ENCODE assay signal across 9 mouse cellular contexts in the genomic region with DNA sequence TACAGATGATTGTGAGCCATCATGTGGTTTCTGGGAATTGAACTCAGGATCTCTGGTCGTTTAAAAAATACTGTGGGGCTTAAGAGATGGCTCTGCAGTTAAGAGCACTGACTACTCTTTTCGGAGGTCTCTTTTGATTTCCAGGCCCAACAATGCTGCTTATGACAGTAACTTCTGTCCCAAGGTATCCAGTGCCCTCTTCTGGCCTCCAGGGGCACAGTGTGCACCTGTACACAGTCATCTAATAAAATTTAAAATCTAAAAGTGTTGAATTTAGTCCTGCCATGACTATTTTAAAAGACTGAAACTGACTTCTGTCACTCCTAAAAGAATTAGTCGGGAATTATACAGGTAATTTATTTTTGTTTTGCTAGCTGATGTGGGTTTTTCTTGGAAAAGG. TPM values are rescaled to one million over a fixed set of nuclear protein-coding genes. Genes with fewer than 3 reads are reported as not detected.
DNase-seq lines count a peak whose midpoint lies in the region; ATAC-seq lines count a peak whose summit lies in the region.
"Had no signal": no experiment of that assay in that cellular context is flagged by ENCODE, and none has a peak within 500 bp of the region (broad histone marks: within the 10 kb centered on the region; RNA-seq: fewer than 3 reads in every experiment).

No protein-coding gene starts in this region.

- no peak overlapping the region for H3K9ac ChIP-seq in heart, embryonic 15.5 days
- H3K9ac ChIP-seq in liver, embryonic 16.5 days (ENCODE audit: low read depth, low read length), result no peak overlapping the region

- peak overlapping the region; percentile 83 for H3K4me2 ChIP-seq in heart, embryonic 15.5 days
- peak overlapping the region; percentile 87 for H3K4me2 ChIP-seq in liver, embryonic 16.5 days (ENCODE audit: low read depth, low read length)

- H3K4me1 ChIP-seq in heart, embryonic 15.5 days (replicated peaks), result peaks cover 6% of the 10 kb centered on the region; the same call in 1 of the 2 replicates
- H3K4me1 ChIP-seq in liver, embryonic 16.5 days (ENCODE audit: control insufficient read depth, low read depth, low read length), result peaks cover 4% of the 10 kb centered on the region

- ATAC-seq in heart, embryonic 15.5 days (replicated peaks; ENCODE audit: insufficient number of reproducible peaks, insufficient read depth, low FRiP score, low read depth), result no peak
- no peak for ATAC-seq in liver, embryonic 16.5 days (ENCODE audit: low read depth)
- ATAC-seq in monocyte, adult 5-6 weeks (replicated peaks; ENCODE audit: insufficient number of reproducible peaks, low FRiP score, low TSS enrichment, poor library complexity, severe bottlenecking), result no peak
- ATAC-seq in granulocyte monocyte progenitor cell, adult 5-6 weeks (replicated peaks; ENCODE audit: poor library complexity, severe bottlenecking), result no peak

- H3K27me3 ChIP-seq in heart, embryonic 15.5 days, result no peaks in the 10 kb centered on the region
- H3K27me3 ChIP-seq in liver, embryonic 16.5 days (ENCODE audit: control insufficient read depth, insufficient read depth, low read depth, low read length), result no peaks in the 10 kb centered on the region

- WGBS in heart, embryonic 15.5 days, result 46% methylated on average over 3 of the region's 3 CpGs
- WGBS in liver, embryonic 16.5 days (ENCODE audit: insufficient replicate concordance), result 38% methylated on average over 3 of the region's 3 CpGs

- H3K36me3 ChIP-seq in heart, embryonic 15.5 days, result no peaks in the 10 kb centered on the region
- H3K36me3 ChIP-seq in liver, embryonic 16.5 days (ENCODE audit: control insufficient read depth, insufficient read depth), result no peaks in the 10 kb centered on the region

- H3K27ac ChIP-seq in heart, embryonic 15.5 days, result no peak overlapping the region
- no peak overlapping the region for H3K27ac ChIP-seq in liver, embryonic 16.5 days (ENCODE audit: low read length)

- no peaks in the 10 kb centered on the region for H3K9me3 ChIP-seq in heart, embryonic 15.5 days (replicated peaks)
- H3K9me3 ChIP-seq in liver, embryonic 16.5 days (replicated peaks; ENCODE audit: control insufficient read depth, low read length), result no peaks in the 10 kb centered on the region

- no peak for DNase-seq in heart, postnatal 14 days
- DNase-seq in A20 (ENCODE audit: low read depth, low spot score), result peak; percentile 61
- DNase-seq in brain, adult 2 months (ENCODE audit: low read depth, low spot score), result peak; percentile 25
- DNase-seq in gastrocnemius, postnatal 14 days, result no peak

- intact Hi-C loops in heart, postnatal 14 days (cut with DNase I), result loop anchor here (10.0 kb wide), 1 partner anchor 371 kb away; no protein-coding TSS in a partner anchor
- intact Hi-C loops in gastrocnemius, postnatal 14 days (cut with DNase I; ENCODE audit: low total_unique reads), result no loop called here

- peak overlapping the region; percentile 66; the same call in 1 of the 2 replicates for H3K4me3 ChIP-seq in heart, embryonic 15.5 days
- H3K4me3 ChIP-seq in liver, embryonic 16.5 days (ENCODE audit: low read depth, low read length), result peak overlapping the region; percentile 87

RNA-seq across cellular contexts. Expression of gene Ccdc28a, which starts 0.9 kb away (rescaled TPM):
- polyA plus RNA-seq in heart, embryonic 15.5 days (2015; fragmentation: Nextera tagmentation; extraction: Ambion mirVana), result 7.9 and 9.7 TPM in 2 replicates
- 10 to 100 TPM; 10.1 to 10.3 TPM for total RNA-seq in heart, postnatal 14 days (2021)
- polyA plus RNA-seq in liver, embryonic 16.5 days (2015; fragmentation: Nextera tagmentation; extraction: Ambion mirVana), result 5.9 and 7.6 TPM in 2 replicates
- total RNA-seq in monocyte, adult 5-6 weeks (2017), result 10.0 to 14.3 TPM (median 11.8 TPM) in 3 replicates
- total RNA-seq in gastrocnemius, postnatal 14 days (2021), result 1 to 10 TPM; 4.5 to 7.0 TPM
- 9.1 and 22.1 TPM in 2 replicates for total RNA-seq in granulocyte monocyte progenitor cell, adult 5-6 weeks (2014; fragmentation: Nextera tagmentation)
- 4.7 and 6.7 TPM in 2 replicates for total RNA-seq in granulocyte monocyte progenitor cell, adult 5-6 weeks (2017)

RNA-seq across cellular contexts. Expression of gene Ect2l, which starts 23.2 kb away (rescaled TPM):
- polyA plus RNA-seq in heart, embryonic 15.5 days (2015; fragmentation: Nextera tagmentation; extraction: Ambion mirVana), result 0.21 and 0.58 TPM in 2 replicates
- total RNA-seq in heart, postnatal 14 days (2021), result under 1 TPM in 1 of 2 experiments, not detected in 1; 0.19 TPM
- polyA plus RNA-seq in liver, embryonic 16.5 days (2015; fragmentation: Nextera tagmentation; extraction: Ambion mirVana), result not detected in 2 replicates
- total RNA-seq in monocyte, adult 5-6 weeks (2017), result not detected in 3 replicates
- total RNA-seq in gastrocnemius, postnatal 14 days (2021), result under 1 TPM in 1 of 2 experiments, not detected in 1; 0.23 TPM
- not detected in 2 replicates for total RNA-seq in granulocyte monocyte progenitor cell, adult 5-6 weeks (2014; fragmentation: Nextera tagmentation)
- not detected in 2 replicates for total RNA-seq in granulocyte monocyte progenitor cell, adult 5-6 weeks (2017)
- polyA plus RNA-seq: large intestine, adult 2 months had no signal

Comparison
In these comparisons a context has a peak if more than half of its experiments do, and no peak if none do; other contexts are left out.
1. DNase-seq: peak in A20 (single experiment) and brain, adult 2 months (single experiment); none in heart, postnatal 14 days (0 of 2) and gastrocnemius, postnatal 14 days (single experiment).